Mouse (Mus musculus): Measurements from ENCODE around the gene Astl. TPM values are rescaled to one million over a fixed set of nuclear protein-coding genes. Genes with fewer than 3 reads are reported as not detected.

The Astl gene
- polyA plus RNA-seq, 1 experiment: 0.20 TPM

GRCm38 (mm10) chr2:127370561-127371483, 32.4 kb downstream of the Astl start:
- Histone ChIP-seq H3K4me3 (ENCODE audit: control insufficient read depth, insufficient read depth, low read length) (no peak overlapping the region), H3K27me3 (ENCODE audit: control insufficient read depth, insufficient read depth, low read length) (no peaks in the 10 kb centered on the region), H3K27ac (ENCODE audit: control insufficient read depth, insufficient read depth, low read length) (no peak overlapping the region), H3K4me1 (replicated peaks; ENCODE audit: control insufficient read depth, insufficient read depth, low read length) (no peaks in the 10 kb centered on the region), H3K36me3 (ENCODE audit: control insufficient read depth, insufficient read depth, low read length) (no peaks in the 10 kb centered on the region)
- no peak for DNase-seq
- no peak for TF ChIP-seq POLR2A (IDR thresholded peaks at IDR 0.05; ENCODE audit: control insufficient read depth, extremely low read depth, insufficient read depth, low read length, poor library complexity)
- no peak for TF ChIP-seq CTCF (IDR thresholded peaks at IDR 0.05; ENCODE audit: borderline replicate concordance, control insufficient read depth, extremely low read depth, insufficient read depth, low read length, poor library complexity)
- 72% methylated on average over 9 of the region's 9 CpGs for whole genome bisulfite sequencing

- H3K27ac ChIP-seq (ENCODE audit: control insufficient read depth, insufficient read depth, low read length): no peak overlapping the region
- H3K4me1 ChIP-seq (replicated peaks; ENCODE audit: control insufficient read depth, insufficient read depth, low read length): no peaks in the 10 kb centered on the region
Observed at GRCm38 (mm10) chr2:127371484-127371861, 33.0 kb downstream of the Astl start.

GRCm38 (mm10) chr2:127372082-127372481, 33.6 kb downstream of the Astl start:
- H3K27ac ChIP-seq (ENCODE audit: control insufficient read depth, insufficient read depth, low read length): no peak overlapping the region

More at GRCm38 (mm10) chr2:127371484-127371861, 33.0 kb downstream of the Astl start:
- Histone ChIP-seq H3K36me3 (ENCODE audit: control insufficient read depth, insufficient read depth, low read length) (no peaks in the 10 kb centered on the region), H3K4me3 (ENCODE audit: control insufficient read depth, insufficient read depth, low read length) (no peak overlapping the region), H3K27me3 (ENCODE audit: control insufficient read depth, insufficient read depth, low read length) (no peaks in the 10 kb centered on the region)
- no peak for DNase-seq
- no peak for TF ChIP-seq POLR2A (IDR thresholded peaks at IDR 0.05; ENCODE audit: control insufficient read depth, extremely low read depth, insufficient read depth, low read length, poor library complexity)
- no peak for TF ChIP-seq CTCF (IDR thresholded peaks at IDR 0.05; ENCODE audit: borderline replicate concordance, control insufficient read depth, extremely low read depth, insufficient read depth, low read length, poor library complexity)
- WGBS: 100% methylated on average over 1 of the region's 1 CpGs

GRCm38 (mm10) chr2:127374131-127374530, 35.7 kb downstream of the Astl start:
- 88% methylated on average over 3 of the region's 3 CpGs for WGBS
- Histone ChIP-seq H3K4me1 (replicated peaks; ENCODE audit: control insufficient read depth, insufficient read depth, low read length) (no peaks in the 10 kb centered on the region), H3K27me3 (ENCODE audit: control insufficient read depth, insufficient read depth, low read length) (no peaks in the 10 kb centered on the region), H3K27ac (ENCODE audit: control insufficient read depth, insufficient read depth, low read length) (no peak overlapping the region), H3K4me3 (ENCODE audit: control insufficient read depth, insufficient read depth, low read length) (no peak overlapping the region), H3K36me3 (ENCODE audit: control insufficient read depth, insufficient read depth, low read length) (no peaks in the 10 kb centered on the region)
- TF ChIP-seq CTCF (IDR thresholded peaks at IDR 0.05; ENCODE audit: borderline replicate concordance, control insufficient read depth, extremely low read depth, insufficient read depth, low read length, poor library complexity): no peak
- no peak for TF ChIP-seq POLR2A (IDR thresholded peaks at IDR 0.05; ENCODE audit: control insufficient read depth, extremely low read depth, insufficient read depth, low read length, poor library complexity)
- DNase-seq: no peak

More at GRCm38 (mm10) chr2:127372082-127372481, 33.6 kb downstream of the Astl start:
- Histone ChIP-seq H3K4me3 (ENCODE audit: control insufficient read depth, insufficient read depth, low read length) (no peak overlapping the region), H3K36me3 (ENCODE audit: control insufficient read depth, insufficient read depth, low read length) (no peaks in the 10 kb centered on the region), H3K4me1 (replicated peaks; ENCODE audit: control insufficient read depth, insufficient read depth, low read length) (no peaks in the 10 kb centered on the region), H3K27me3 (ENCODE audit: control insufficient read depth, insufficient read depth, low read length) (no peaks in the 10 kb centered on the region)
- no peak for DNase-seq
- TF ChIP-seq POLR2A (IDR thresholded peaks at IDR 0.05; ENCODE audit: control insufficient read depth, extremely low read depth, insufficient read depth, low read length, poor library complexity) (no peak), CTCF (IDR thresholded peaks at IDR 0.05; ENCODE audit: borderline replicate concordance, control insufficient read depth, extremely low read depth, insufficient read depth, low read length, poor library complexity) (no peak)
- WGBS: 94% methylated on average over 2 of the region's 2 CpGs

GRCm38 (mm10) chr2:127375087-127375486, 36.6 kb downstream of the Astl start:
- TF ChIP-seq POLR2A (IDR thresholded peaks at IDR 0.05; ENCODE audit: control insufficient read depth, extremely low read depth, insufficient read depth, low read length, poor library complexity): no peak
- TF ChIP-seq CTCF (IDR thresholded peaks at IDR 0.05; ENCODE audit: borderline replicate concordance, control insufficient read depth, extremely low read depth, insufficient read depth, low read length, poor library complexity): no peak
- H3K4me1 ChIP-seq (replicated peaks; ENCODE audit: control insufficient read depth, insufficient read depth, low read length): no peaks in the 10 kb centered on the region
- no peaks in the 10 kb centered on the region for H3K36me3 ChIP-seq (ENCODE audit: control insufficient read depth, insufficient read depth, low read length)
- no peaks in the 10 kb centered on the region for H3K27me3 ChIP-seq (ENCODE audit: control insufficient read depth, insufficient read depth, low read length)
- H3K4me3 ChIP-seq (ENCODE audit: control insufficient read depth, insufficient read depth, low read length): no peak overlapping the region
- no peak for DNase-seq
- no peak overlapping the region for H3K27ac ChIP-seq (ENCODE audit: control insufficient read depth, insufficient read depth, low read length)
- 69% methylated on average over 3 of the region's 3 CpGs for WGBS

GRCm38 (mm10) chr2:127375759-127376341, 37.4 kb downstream of the Astl start:
- no peak for TF ChIP-seq POLR2A (IDR thresholded peaks at IDR 0.05; ENCODE audit: control insufficient read depth, extremely low read depth, insufficient read depth, low read length, poor library complexity)
- peak; percentile 61; the same call in 1 of the 2 replicates for TF ChIP-seq CTCF (IDR thresholded peaks at IDR 0.05; ENCODE audit: borderline replicate concordance, control insufficient read depth, extremely low read depth, insufficient read depth, low read length, poor library complexity)
- no peak overlapping the region for H3K4me3 ChIP-seq (ENCODE audit: control insufficient read depth, insufficient read depth, low read length)
- H3K27ac ChIP-seq (ENCODE audit: control insufficient read depth, insufficient read depth, low read length): no peak overlapping the region
- no peaks in the 10 kb centered on the region for H3K36me3 ChIP-seq (ENCODE audit: control insufficient read depth, insufficient read depth, low read length)
- H3K4me1 ChIP-seq (replicated peaks; ENCODE audit: control insufficient read depth, insufficient read depth, low read length): no peaks in the 10 kb centered on the region
- WGBS: 21% methylated on average over 7 of the region's 7 CpGs
- DNase-seq: peak; percentile 56
- H3K27me3 ChIP-seq (ENCODE audit: control insufficient read depth, insufficient read depth, low read length): no peaks in the 10 kb centered on the region

Measured in thymus, adult 2 months (tissue).